Mouse (Mus musculus) skeletal muscle tissue, adult 2 months (tissue): Measurements from ENCODE around the gene C1qtnf6.

ENCODE experiments used
- DNase-seq: peaks from one replicate; pipeline ENCODE4 v3.0.0-alpha.2; 2012; ENCODE audit warnings: low read depth, low spot score

C1qtnf6 gene

DNA sequence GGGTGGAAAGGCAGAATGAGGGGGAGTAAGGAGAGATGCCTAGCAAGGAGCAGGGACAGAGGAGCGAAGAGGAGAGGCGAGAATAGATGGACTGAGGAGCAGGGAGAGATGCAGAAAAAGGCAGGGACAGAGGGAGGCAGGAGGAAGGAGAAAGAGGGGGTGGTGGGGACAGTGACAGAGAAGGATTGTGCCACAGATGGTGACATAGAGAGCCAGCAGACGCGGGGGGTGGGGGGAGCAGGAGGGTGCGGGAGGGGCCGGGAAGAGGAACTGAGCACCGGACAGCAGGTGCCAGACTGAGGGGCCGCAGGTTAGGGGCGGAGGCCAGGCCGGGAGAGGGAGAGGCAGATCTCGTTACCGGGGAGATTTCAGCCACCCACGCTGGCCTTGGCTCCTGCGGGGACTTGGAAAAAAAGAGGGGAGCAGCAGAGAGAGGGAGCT, 13.4 kb upstream of the C1qtnf6 start, which contains the start of gene Sstr3:
TSS of gene Sstr3 (minus strand) at position 125 of the 441 bp plus-strand sequence.
- DNase-seq = no peak

DNA sequence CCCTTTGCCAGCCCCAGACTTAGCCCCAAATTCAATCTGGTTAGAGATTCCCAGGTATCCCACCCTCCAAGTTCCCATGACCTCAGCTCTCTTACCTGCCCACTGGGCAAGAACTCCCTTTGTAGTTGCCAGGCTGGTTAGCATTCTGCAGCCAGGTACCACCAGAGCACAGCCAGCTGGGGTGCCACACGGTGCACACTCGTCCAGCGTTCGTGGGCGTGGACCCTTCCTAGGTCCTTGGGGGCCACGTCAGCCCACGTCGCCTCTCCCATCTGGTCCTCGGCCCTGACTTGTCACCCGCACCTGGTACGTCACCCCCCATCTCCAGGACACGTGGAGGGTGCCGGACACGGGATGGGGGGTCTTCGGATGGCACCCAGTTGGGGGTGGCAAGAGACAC, 12.8 kb upstream of the C1qtnf6 start:
- no peak for DNase-seq

DNA sequence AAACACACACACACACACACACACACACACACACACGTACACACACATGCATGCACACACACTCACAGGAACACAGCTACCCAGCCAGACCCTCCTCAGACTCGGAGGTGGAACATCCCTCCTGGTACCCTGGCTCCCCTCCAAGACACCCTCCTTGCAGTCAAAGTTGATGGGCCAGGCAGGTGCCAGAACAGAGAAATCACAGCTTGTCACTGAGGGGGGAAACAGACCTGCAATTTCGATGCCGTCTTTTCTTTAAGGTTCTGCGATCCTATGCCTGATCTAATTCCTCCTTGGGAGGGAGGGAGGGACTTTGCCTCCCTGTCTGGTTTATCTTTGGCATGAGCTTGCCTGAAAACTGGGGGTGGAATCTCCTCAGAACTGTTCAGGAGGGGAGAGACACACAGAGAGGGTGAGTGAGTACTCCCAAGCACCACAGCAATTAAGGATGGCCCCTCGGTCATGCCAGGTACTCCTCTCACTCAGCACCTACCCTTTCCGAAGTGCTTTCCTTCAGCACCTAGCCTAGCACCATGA, 11.6 kb upstream of the C1qtnf6 start:
- no peak for DNase-seq

DNA sequence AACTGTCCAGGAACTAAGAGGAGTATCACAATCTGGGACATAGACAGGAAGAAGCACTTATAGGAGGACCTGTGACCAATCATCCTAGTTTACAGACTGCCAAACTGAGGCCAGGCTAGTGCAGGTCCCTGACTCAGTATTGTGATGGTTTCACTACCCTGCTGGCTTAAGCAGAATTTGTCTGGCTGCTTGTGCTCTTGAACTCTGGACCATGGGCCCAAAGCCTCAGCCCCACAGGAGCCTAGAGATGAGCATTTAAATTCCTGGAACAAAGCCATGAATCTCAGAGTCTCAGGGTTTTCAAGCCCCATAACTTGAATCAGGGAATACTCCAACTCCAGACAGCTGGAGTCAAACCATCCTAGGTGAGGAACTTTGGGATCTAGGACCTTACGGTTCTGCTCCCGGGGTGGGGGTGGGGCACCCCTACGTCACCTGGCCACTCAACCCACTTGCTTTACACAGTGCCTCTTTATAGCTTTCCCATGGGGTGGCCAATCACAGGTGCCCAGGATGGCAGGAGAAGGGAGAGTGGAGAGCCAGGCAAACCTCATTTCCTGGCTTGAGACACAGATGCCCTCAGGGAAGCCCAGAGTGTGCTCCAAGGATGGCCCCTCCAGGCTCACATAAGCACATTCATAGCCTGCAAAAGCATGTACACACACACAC, 11.0 kb upstream of the C1qtnf6 start:
- no peak for DNase-seq

DNA sequence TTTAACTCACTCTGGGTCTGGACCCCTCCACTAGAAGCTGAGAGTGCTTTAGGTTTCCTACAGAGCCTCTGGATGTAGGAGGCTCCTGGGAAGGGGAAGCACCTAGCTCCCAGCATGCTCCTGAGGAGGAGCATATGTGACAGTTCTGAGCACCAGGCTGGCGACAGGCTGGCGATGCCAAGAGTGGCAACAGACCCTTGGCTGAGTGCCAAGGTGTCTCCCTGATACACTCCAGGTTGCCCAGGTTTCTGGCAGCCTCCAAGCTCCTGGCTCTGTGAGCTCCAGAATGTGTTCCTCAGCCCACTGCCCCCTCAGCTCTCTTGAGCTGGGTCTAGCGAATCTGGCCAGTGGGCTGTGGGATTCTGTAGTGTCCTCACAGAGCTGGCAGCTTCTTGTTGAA, 10.4 kb upstream of the C1qtnf6 start:
- DNase-seq = peak; percentile 30

DNA sequence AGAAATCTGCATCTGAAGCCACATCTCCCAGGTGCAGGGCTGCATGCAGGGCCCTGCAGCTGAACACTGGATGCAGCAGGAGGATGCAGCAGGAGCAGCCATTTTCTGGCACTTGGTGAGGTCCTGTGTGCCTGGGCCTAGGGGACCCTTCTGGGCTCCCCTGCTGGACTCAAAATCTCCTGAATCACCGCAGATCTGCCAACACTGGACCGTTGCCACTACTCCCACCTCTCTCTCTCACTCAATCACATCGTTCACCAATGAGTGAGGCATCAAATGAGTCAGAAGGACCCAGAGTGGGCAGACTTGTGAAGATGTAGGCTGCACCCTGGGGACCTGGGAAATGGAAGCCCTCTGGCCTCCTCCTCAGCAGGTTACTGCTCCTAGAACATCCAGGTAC, 9.8 kb upstream of the C1qtnf6 start:
- DNase-seq = no peak

DNA sequence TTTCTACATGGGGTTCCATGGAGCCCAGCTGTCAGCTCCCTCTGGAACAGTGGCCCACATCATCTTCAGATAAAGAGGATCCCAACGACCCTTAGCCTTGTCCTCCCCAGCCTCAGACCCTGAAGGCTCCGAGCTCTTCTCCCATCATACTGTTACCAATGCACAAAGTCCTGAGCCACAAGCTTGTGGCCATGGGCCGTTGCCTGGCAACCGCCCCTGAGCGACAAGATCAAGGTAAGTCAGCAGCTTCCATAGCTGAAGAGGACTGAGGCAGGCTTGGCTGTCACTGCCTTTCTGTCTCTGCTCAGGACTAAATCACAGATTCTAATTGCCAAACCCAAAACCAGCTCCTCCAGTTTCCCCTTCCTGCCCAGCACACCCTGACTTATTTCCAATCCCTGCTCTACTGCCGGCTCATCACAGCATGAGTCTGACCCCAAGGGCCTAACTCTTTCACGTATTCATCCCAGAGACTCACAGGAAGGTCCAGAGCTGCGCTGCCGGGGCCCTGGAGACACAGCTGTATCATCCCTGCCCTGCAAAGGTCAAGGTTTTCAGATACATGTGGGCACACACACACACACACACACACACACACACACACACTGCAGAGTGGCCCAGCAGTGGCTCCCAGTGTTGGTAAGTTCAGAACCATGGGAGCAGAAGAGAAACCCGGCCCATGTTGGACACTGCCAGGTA, 4.7 kb upstream of the C1qtnf6 start:
- no peak for DNase-seq

DNA sequence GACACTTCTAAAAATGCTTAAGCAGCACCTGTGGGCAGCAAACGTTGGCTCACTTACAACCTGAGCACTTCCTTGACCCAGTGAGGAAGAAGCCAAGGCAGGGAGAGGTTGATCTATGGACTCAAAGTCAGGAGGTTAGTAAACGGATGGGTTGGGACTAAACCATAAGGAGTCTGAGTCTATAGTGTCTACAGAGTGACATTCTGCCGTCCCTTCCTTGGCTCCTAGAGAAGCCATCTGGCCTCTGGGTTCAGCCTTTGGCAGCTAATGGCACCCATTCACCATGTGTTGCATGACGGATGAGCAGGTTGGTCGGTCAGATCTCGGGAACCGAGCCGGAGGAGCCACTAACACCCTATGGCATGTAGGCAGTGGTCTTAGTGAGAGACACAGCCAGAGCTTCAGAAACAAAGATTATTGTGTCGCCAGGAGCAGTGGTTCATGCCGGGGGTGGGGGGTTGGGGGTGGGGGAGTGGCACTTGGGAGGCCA, 2.2 kb upstream of the C1qtnf6 start:
- DNase-seq = no peak

DNA sequence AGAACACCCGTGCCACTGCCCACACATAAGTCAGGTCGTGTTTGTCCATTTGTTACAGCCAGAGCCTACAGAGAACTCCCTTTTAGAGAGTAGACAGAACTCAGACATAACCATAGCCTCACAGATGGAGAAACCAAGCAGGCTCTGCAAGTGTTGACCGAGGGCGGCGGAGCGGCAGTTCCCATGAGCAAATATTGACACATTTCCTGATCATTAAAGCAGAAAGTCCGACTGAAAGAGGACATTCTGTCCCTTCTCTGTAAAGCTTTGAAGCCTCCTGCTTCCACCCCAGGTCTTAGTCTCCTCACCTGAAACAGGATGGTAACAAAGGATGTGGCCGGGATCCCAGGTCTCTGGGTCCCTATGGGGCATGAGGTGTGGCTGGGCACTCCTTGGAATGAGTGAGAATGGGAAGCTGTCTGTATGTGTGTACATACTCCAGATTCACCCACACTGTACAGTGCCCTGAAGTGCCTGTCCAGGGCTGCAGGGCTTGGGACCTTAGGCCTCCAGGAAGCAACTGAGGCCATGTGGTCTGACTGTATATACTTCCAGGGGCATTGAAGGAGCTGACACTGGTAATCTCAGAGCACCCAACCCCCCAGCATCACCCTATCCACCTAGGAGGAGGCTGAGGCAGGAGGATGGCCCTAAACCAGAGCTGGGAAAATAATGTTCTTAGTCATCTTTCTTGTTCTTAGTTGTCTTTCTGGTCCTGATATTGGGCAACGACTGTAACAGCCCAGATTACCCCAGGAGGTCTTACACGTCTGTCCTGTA, 1.5 kb upstream of the C1qtnf6 start:
- no peak for DNase-seq

DNA sequence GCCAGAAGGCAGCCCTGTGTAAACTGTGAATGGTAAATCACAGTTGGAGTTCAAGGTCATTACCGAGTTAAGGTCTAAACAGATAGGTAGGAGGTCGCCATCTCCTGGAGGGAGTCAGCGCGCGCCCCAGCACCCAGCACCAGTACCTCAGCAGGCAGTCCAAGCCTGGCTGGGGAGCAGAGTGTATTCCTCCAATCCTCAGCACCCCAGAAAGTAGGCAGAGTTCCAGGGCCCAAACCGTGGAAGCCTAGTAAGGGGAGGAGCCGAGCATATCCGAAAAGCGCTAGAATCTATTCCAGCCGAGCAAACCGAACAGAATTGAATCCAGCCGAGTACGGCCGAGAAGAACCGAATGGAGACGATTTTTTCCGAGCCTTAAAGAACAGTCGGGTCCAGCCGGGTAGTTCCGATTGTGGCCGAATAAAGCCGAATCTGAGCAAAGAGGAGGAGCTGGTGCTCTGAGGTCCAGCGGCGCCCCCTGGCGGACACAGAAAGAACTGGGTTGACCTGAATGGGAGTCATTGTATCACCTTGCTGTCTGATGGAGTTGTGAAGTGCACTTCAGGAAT, 769 bp upstream of the C1qtnf6 start:
- peak; percentile 98 for DNase-seq

DNA sequence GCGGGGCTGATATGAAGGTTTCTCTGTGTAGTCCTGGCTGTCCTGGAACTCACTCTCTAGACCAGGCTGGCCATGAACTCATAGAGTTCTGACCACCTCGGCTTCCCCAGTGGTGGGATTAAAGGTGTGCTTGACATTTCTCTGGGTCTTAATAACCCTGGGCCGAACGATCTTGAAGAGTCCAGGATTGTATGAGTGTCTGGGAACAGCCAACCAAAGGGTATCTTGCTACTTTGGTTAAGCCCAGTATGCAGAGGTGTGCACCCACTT, 170 bp upstream of the C1qtnf6 start:
- no peak for DNase-seq

DNA sequence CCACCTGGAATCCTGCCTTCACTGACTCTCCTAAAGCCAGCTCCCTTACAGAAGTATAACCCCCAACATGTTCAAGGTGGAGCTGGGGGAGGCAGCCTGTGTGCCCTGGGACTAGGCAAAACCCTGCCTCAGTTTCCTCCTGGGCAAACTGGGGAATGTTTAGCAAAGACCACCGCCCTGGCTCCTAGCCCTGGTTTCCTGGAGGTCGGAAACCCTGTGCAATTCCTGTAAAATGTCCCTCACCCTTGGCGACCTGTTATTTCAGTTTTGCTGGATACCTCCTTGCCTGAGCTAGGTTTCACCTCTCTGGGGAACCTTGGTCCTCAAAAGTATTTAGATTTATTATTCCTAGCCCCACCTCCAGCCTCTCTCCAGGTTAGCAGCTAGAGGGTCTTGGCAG, 1.1 kb downstream of the C1qtnf6 start:
- no peak for DNase-seq

DNA sequence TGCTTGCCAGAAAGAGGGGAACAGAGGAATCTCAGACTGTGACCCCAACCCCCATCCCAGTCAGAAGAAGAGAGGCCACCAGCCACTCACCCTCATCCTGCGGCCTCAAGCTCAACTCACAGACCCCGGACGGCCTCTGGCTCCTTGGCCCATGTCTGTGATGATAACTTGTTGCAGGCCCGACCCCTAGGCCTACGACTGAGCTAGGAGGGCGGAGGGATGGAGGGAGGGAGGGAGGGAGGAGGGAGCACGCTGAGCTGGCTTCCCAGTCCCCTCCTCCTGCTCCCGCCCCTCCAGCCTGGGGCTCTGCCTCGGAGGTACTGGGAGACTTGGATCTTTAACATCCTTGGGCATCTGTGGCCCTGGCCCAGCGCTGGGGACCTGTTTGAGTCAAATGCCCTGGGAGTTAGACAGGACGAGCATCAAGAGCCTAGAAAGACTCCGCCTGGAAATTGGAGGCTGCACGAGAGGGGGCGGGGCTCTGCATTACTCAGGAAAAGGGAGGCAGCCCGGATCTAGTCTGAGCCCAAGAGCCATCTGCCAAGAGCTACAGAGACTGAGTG, 1.7 kb downstream of the C1qtnf6 start:
- DNase-seq = peak; percentile 50

DNA sequence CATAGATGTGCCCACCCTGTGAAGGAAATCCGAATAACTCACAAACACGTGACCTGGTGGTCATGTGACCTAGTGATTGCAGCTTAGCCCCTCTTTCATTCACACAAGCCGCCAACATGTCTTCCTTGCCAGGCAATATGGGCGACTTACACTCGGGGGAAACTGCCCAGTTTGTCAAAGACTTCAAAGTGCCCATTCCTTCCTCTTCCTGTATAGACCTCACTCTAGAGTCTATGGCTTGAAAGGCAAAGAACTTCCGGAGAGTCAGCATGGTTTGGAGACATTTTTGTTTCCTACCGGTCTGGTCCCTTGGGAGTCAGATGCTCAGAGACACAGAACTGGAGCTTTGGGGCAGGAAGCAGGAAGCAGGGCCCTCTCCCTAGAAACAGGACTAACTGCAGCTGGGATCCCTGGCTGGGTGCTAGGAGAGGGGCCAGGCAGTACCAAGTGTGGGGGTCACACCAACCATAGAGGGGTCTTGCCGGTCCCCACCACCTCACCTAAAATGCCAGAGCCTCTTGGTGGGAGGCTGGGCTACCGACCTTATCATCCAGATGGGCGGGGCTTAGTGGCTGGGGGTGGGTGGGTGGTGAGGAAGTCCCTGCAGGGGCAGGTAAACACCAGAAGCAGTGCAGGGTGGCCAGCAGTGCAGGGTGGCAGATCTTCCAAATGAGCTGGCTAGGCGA, 2.3 kb downstream of the C1qtnf6 start:
- DNase-seq = peak; percentile 39

DNA sequence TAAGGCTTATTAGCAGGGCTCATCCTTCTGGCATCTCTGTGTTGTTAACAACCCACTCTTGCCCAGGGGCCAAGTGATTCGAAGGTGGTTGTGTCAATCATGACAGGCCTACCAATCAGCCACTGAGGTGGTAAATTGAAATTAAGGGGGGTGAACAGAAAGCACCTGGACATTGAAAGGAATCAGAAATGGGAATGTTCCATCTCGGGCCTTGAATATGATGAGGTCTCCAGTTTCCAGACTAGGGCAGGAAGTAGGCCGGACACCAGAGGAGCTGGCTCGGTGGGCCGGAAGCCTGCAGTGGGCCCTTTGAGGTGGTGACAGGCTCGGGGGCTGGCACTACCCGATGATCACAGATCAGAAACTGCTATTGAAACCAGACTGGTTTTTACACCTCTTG, 3.2 kb downstream of the C1qtnf6 start:
- peak; percentile 34 for DNase-seq

DNA sequence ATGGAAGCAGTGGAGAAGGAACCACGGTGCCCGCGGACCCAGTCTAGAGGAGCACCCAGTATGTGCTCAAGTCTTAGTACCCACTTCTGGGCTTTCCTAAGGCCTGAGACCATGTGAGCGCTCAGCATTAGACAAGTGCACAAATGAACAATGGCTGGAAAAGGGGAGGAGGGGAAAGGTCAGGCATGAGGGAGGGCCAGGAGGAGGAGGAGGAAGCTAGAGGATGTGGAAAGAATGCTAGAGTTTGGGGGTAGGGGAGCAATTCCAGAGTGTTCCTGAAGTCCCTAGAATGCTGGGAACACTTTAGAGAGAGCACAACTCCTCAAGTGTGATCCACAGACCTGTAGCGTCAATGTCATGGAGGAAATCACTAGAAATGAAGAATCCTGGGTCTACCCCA, 7.1 kb downstream of the C1qtnf6 start:
- no peak for DNase-seq

DNA sequence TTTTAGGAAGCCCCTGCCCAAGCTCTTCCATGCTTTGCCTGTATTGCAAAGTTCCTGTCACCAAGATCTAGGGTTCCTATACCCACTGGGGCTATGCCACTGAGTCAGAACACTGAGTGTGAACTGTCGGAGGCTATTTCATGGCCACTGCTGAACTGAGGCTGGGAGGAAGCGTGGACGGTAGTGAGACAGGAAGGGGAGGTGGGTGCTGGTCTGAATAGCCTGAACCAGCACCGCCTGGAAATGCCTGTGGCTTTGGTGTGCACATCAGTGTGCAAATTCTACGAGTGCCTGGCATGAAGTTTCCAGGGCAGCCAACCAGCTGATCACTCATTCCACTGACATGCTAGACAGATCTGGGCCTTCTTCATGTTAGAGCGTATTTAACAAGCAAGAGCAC, 9.3 kb downstream of the C1qtnf6 start:
- no peak for DNase-seq

DNA sequence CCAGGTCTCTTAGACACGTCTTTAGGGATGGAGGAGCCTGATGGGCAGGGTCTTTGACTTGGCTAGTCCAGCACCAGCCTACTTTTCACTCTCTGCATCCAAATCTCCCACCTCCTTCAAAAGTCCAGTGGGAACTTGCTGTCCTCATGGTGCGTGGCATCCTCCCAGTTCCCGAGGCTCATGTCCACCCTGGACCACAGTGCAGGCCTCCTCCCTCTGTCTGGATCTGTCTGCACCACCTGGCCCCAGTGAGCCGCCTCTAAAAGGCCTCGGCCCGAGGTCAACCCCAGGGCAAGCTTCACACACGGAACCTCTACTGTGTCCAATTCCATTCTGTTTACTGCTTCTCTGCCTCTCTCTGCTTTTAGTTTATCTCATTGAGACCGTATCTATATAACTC, 9.9 kb downstream of the C1qtnf6 start:
- DNase-seq = peak; percentile 30

DNA sequence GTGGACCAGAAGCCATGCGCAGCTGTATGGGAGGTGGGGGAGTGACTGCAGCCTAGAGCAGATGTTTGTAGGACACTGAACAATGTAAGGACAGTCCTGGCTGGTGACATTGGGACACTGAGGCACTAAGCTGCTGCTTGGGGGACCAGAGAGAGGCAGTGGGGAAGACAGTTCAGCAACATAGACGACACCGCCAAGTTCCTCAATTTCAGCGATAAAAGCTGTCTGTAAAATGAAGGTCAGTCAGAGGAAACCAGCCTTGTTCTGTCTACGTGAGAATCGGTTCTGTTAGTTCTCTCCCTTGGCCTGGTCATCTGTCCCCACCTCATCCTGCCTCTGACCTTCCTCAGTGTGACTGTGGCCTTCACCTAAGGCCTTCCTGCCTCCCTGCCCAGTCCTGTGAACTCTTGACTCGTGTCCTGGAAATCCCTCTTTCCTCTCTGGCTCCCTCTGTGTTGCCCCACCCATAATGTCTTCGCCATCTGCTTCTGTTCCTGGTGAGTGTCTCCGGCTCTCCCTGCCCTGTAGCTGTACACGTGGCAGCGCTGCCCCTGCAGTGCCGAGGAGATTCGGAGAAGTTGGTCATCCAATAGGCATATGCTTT, 11.0 kb downstream of the C1qtnf6 start:
- peak; percentile 55 for DNase-seq

DNA sequence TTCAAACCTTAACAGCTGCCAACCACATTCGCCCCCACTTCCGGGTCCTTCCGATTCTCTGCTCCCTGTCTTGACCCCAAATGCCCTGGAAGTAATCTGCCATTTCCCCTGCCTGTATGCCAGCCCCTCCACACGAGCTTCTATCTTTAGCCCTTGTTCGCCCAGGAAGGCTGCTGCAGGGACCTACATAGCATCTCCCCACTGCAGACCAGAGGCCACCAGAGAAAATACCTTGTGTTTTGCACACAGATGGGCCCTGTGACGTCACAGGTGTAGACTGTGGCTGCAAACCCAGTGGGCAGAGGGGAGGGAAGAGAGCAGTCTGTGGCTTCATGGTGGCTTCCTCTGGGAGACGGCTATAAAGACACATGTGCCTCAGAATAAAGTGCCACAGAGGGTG, 13.0 kb downstream of the C1qtnf6 start:
- no peak for DNase-seq

DNA sequence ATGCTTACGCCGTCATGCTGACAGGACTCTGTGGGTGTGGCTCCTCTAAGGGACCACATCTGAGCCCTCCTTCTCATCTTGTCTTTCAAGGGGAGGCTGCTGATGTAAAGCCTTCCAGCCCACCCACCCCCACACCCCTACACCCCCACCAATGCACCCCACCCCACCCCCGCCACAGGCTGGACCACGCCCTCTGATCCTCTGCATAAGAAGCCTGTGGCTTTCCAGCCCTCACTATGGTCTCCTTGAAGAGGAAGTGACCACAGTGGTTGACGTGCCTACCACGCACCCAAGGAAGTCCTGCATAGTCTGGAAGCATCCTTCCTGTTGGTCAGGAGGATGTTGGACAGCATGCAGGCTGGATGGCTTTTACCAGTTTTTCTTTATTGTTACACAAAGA, 15.5 kb downstream of the C1qtnf6 start:
- no peak for DNase-seq
